Mouse (Mus musculus) heart, adult 2 months (tissue): ENCODE measurements around the gene Olfr623. TPM values are rescaled to one million over a fixed set of nuclear protein-coding genes. Genes with fewer than 3 reads are reported as not detected.

Experiments
- DNase-seq, 2 experiments: peaks; one replicate each; pipeline ENCODE4 v3.0.0; 2021
- H3K27ac ChIP-seq: fragments of 200-600 bp; 2 replicates; pipeline ENCODE4 v1.8.1; 2022
- H3K27me3 ChIP-seq: fragments of 200-500 bp; 2 replicates; pipeline ENCODE4 v1.6.1; 2012; ENCODE audit warnings: mild to moderate bottlenecking, low read length, inconsistent platforms, mixed read lengths; ENCODE audit not compliant: control insufficient read depth, insufficient read depth
- H3K36me3 ChIP-seq: fragments of 200-500 bp; 2 replicates; pipeline ENCODE4 v1.6.1; 2012; ENCODE audit warnings: low read length, inconsistent platforms; ENCODE audit not compliant: control insufficient read depth, insufficient read depth
- H3K4me1 ChIP-seq: fragments of 200-500 bp; 2 replicates; pipeline ENCODE4 v1.6.1; 2011; ENCODE audit warnings: low read length; ENCODE audit not compliant: control insufficient read depth, insufficient read depth
- H3K4me3 ChIP-seq: fragments of 200-600 bp; 2 replicates; pipeline ENCODE4 v1.8.1; 2022
- H3K79me2 ChIP-seq: fragments of 200-500 bp; replicated peaks from 2 replicates; pipeline ENCODE4 v1.6.1; 2012; ENCODE audit warnings: mild to moderate bottlenecking, inconsistent platforms, low read length, moderate library complexity, mixed read lengths; ENCODE audit not compliant: control insufficient read depth, insufficient read depth
- H3K9ac ChIP-seq: fragments of 200-500 bp; 2 replicates; pipeline ENCODE4 v1.6.1; 2012; ENCODE audit warnings: low read depth, mild to moderate bottlenecking, control low read depth, inconsistent platforms, low read length, mixed read lengths
- CTCF ChIP-seq: fragments of 200-600 bp; IDR thresholded peaks from 2 replicates; pipeline ENCODE4 v1.8.1; 2022; ENCODE audit warnings: antibody characterized with exemption, mild to moderate bottlenecking, moderate library complexity
- EP300 ChIP-seq: fragments of 200-500 bp; IDR thresholded peaks from 2 replicates; pipeline ENCODE4 v1.6.1; 2011; ENCODE audit warnings: low read depth, low read length, control low read depth; ENCODE audit not compliant: insufficient read depth
- POLR2A ChIP-seq: fragments of 200-500 bp; IDR thresholded peaks from 2 replicates; pipeline ENCODE4 v1.6.1; 2011; ENCODE audit warnings: mild to moderate bottlenecking, low read depth, low read length, control low read depth; ENCODE audit not compliant: insufficient read depth
- WGBS: fragments of 180-500 bp; shearing (Covaris S2); methylation state at CpG from one replicate; pipeline ENCODE4 v1.1.7; 2018; 5-methylcytosine and 5-hydroxymethylcytosine counted together
- intact Hi-C: fragments of 180-260 bp; cut with DNase I; formaldehyde crosslinking; loops from one replicate; pipeline ENCODE4 v1.15.1; 2025
- long read RNA-seq: library from polyadenylated mRNA; stranded (forward); transcript quantifications from one replicate; pipeline ENCODE4 v2.0.0, GENCODE M21; 2021
- polyA plus RNA-seq: library from polyadenylated mRNA; depleted of rRNA; stranded (reverse); fragments of >200 nt; gene quantifications from 2 replicates; pipeline ENCODE4 v1.2.3, GENCODE M21; 2012; rRNA removed
- total RNA-seq, 2 experiments: library from RNA; stranded (reverse); gene quantifications; 2 replicates each; pipeline ENCODE4 v1.2.3; 2021

The Olfr623 gene
- total RNA-seq (not detected), polyA plus RNA-seq (not detected in 2 replicates)
- long read RNA-seq: 0 reads

- no peak for DNase-seq
- Histone ChIP-seq H3K4me3 (no peak within 1 kb of the TSS), H3K27ac (no peak within 1 kb of the TSS), H3K36me3 (no peaks in the 10 kb centered on the region), H3K9ac (no peak within 1 kb of the TSS), H3K79me2 (no peaks in the 10 kb centered on the region), H3K4me1 (no peaks in the 10 kb centered on the region), H3K27me3 (no peaks in the 10 kb centered on the region)
- TF ChIP-seq POLR2A: no peak
- TF ChIP-seq CTCF: no peak
- no peak for TF ChIP-seq EP300
- intact Hi-C loops: no loop called here
These were observed at the start of gene Olfr623 for GRCm38 (mm10) chr7:103663598-103663997. Gene Olfr623, minus strand, starts transcription at chr7:103663698.

- no peaks in the 10 kb centered on the region for H3K79me2 ChIP-seq
- 37% methylated on average over 2 of the region's 2 CpGs for WGBS
- intact Hi-C loops: no loop called here
- TF ChIP-seq EP300: no peak
- TF ChIP-seq CTCF: peak; percentile 25
- no peak overlapping the region for H3K9ac ChIP-seq
- H3K4me1 ChIP-seq: no peaks in the 10 kb centered on the region
- H3K36me3 ChIP-seq: no peaks in the 10 kb centered on the region
- no peak overlapping the region for H3K27ac ChIP-seq
- no peak for DNase-seq
- H3K4me3 ChIP-seq: no peak overlapping the region
- H3K27me3 ChIP-seq: no peaks in the 10 kb centered on the region
These were observed 48.5 kb upstream of the Olfr623 start for GRCm38 (mm10) chr7:103712024-103712423.

GRCm38 (mm10) chr7:103699469-103699868 is 36.0 kb upstream of the Olfr623 start:
- TF ChIP-seq POLR2A (no peak), EP300 (no peak), CTCF (no peak)
- intact Hi-C loops: no loop called here
- DNase-seq: no peak
- H3K27me3 ChIP-seq: no peaks in the 10 kb centered on the region
- H3K36me3 ChIP-seq: no peaks in the 10 kb centered on the region
- H3K4me3 ChIP-seq: no peak overlapping the region
- H3K4me1 ChIP-seq: no peaks in the 10 kb centered on the region
- WGBS: 89% methylated on average over 4 of the region's 4 CpGs
- no peak overlapping the region for H3K27ac ChIP-seq
- no peaks in the 10 kb centered on the region for H3K79me2 ChIP-seq
- no peak overlapping the region for H3K9ac ChIP-seq

DNA sequence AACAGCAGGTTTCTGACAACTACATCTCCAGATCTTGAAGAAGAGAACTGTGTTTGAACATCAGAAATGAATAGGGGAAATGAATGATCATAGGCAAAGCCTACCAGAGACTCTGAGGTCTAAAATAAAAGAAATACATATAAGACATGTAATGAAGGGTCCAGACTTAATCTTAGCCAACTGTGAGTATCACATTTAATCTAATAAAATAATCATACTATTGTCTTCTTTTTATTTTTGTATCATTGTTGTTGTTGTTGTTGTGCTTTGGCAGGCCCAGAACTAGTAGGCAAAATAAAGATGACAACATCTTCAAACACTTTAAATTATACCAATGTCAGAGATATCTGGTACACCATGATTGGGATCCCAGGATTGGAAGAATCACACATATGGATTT is 18.9 kb upstream of the Olfr623 start, which contains the start of gene Olfr625-ps1:
Gene Olfr625-ps1, plus strand, starts transcription at position 301 of the 400 bp plus-strand sequence.
- Histone ChIP-seq H3K27me3 (no peaks in the 10 kb centered on the region), H3K36me3 (no peaks in the 10 kb centered on the region), H3K4me1 (no peaks in the 10 kb centered on the region), H3K4me3 (no peak within 1 kb of the TSS), H3K79me2 (no peaks in the 10 kb centered on the region), H3K27ac (no peak within 1 kb of the TSS), H3K9ac (no peak within 1 kb of the TSS)
- intact Hi-C loops: no loop called here
- TF ChIP-seq EP300 (no peak), CTCF (no peak), POLR2A (no peak)
- no peak for DNase-seq

DNA sequence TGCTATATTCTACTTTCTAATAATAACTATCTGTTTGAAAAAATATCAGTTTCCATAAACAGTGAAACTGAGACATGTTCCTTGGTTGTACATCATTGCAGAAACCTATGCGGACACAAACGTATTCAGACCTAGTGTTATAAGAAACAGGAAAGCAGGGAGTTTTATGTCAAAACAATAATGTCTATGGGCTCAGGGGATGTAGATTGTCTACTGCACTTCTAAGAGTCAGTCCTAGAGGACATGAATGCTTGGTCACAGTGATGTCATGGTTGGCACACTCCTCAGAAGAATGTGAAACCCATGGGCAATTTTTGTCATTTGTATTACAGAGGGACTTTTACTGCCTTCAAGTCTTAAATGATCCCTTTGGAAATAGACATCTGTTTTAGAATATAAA is 7.6 kb upstream of the Olfr623 start, which contains the start of gene Olfr624:
Gene Olfr624, minus strand, starts transcription at position 101 of the 400 bp plus-strand sequence.
- H3K4me1 ChIP-seq: no peaks in the 10 kb centered on the region
- no peak within 1 kb of the TSS for H3K9ac ChIP-seq
- H3K79me2 ChIP-seq: no peaks in the 10 kb centered on the region
- no peak within 1 kb of the TSS for H3K4me3 ChIP-seq
- intact Hi-C loops: no loop called here
- no peaks in the 10 kb centered on the region for H3K27me3 ChIP-seq
- TF ChIP-seq POLR2A: no peak
- no peak for TF ChIP-seq CTCF
- TF ChIP-seq EP300: no peak
- 74% methylated on average over 2 of the region's 2 CpGs for WGBS
- H3K36me3 ChIP-seq: no peaks in the 10 kb centered on the region
- no peak for DNase-seq
- no peak within 1 kb of the TSS for H3K27ac ChIP-seq

DNA sequence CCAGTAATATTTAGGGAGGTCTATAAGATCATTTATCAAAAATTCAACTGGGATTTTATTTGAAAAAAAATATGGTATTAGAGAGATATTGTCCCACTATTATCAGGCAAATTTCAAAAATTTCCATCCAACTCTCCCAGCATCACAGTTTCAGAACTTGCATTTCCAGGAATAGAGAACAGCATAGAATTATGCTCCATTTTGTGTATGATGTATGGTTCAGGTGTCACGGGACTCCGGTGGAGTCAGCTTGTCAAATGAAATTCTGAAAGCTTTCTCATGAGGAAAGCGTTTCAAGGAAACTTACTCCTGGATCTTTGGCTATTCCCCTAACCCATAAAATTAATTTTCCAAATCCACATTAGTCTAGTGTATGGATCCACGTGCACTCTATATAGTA is 19.4 kb downstream of the Olfr623 start:
- H3K79me2 ChIP-seq: no peaks in the 10 kb centered on the region
- H3K4me1 ChIP-seq: no peaks in the 10 kb centered on the region
- no peak overlapping the region for H3K9ac ChIP-seq
- TF ChIP-seq EP300 (no peak), POLR2A (no peak), CTCF (no peak)
- no peaks in the 10 kb centered on the region for H3K27me3 ChIP-seq
- intact Hi-C loops: no loop called here
- no peak for DNase-seq
- WGBS: 82% methylated on average over 4 of the region's 4 CpGs
- no peak overlapping the region for H3K4me3 ChIP-seq
- H3K36me3 ChIP-seq: no peaks in the 10 kb centered on the region
- H3K27ac ChIP-seq: no peak overlapping the region
